Mouse (Mus musculus): Measurements from ENCODE around the gene Cenpu. TPM values are rescaled to one million over a fixed set of nuclear protein-coding genes. Genes with fewer than 3 reads are reported as not detected.
A peak's percentile ranks its signal among the peaks of the same experiment; 100 is the strongest.

Cenpu gene
- total RNA-seq (2022), result 1 to 10 TPM in 2 of 4 experiments, under 1 TPM in 2; 0.78 to 1.6 (median 1.3) TPM

- peak; percentile 99 for DNase-seq
Observed at GRCm38 (mm10) chr8:46551615-46552440, at the start of gene Cenpu. Cenpu (plus strand) TSS chr8:46552028.

- DNase-seq, result no peak
Observed at GRCm38 (mm10) chr8:46502333-46503071, 49.3 kb upstream of the Cenpu start.

GRCm38 (mm10) chr8:46503072-46503695 is 48.6 kb upstream of the Cenpu start:
- no peak for DNase-seq

GRCm38 (mm10) chr8:46504196-46504595 is 47.6 kb upstream of the Cenpu start:
- no peak for DNase-seq

- no peak for DNase-seq
Observed at GRCm38 (mm10) chr8:46508488-46509395, 43.1 kb upstream of the Cenpu start.

- DNase-seq, result no peak
Observed at GRCm38 (mm10) chr8:46509474-46509873, 42.4 kb upstream of the Cenpu start.

- no peak for DNase-seq
Observed at GRCm38 (mm10) chr8:46511336-46511735, 40.5 kb upstream of the Cenpu start.

GRCm38 (mm10) chr8:46512538-46512937 is 39.3 kb upstream of the Cenpu start:
- no peak for DNase-seq

- DNase-seq, result no peak
Observed at GRCm38 (mm10) chr8:46514027-46514426, 37.8 kb upstream of the Cenpu start.

GRCm38 (mm10) chr8:46520667-46521066 is 31.2 kb upstream of the Cenpu start:
- no peak for DNase-seq

- DNase-seq, result no peak
Observed at GRCm38 (mm10) chr8:46526098-46526497, 25.7 kb upstream of the Cenpu start.

GRCm38 (mm10) chr8:46526821-46527220 is 25.0 kb upstream of the Cenpu start:
- DNase-seq, result no peak

- no peak for DNase-seq
Observed at GRCm38 (mm10) chr8:46529508-46529907, 22.3 kb upstream of the Cenpu start.

GRCm38 (mm10) chr8:46530541-46530940 is 21.3 kb upstream of the Cenpu start:
- no peak for DNase-seq

GRCm38 (mm10) chr8:46533926-46534325 is 17.9 kb upstream of the Cenpu start:
- no peak for DNase-seq

GRCm38 (mm10) chr8:46539701-46540100 is 12.1 kb upstream of the Cenpu start:
- DNase-seq, result no peak

- no peak for DNase-seq
Observed at GRCm38 (mm10) chr8:46543191-46543590, 8.6 kb upstream of the Cenpu start.

- DNase-seq, result no peak
Observed at GRCm38 (mm10) chr8:46543662-46544061, 8.2 kb upstream of the Cenpu start.

- no peak for DNase-seq
Observed at GRCm38 (mm10) chr8:46545854-46546253, 6.0 kb upstream of the Cenpu start.

- peak; percentile 37 for DNase-seq
Observed at GRCm38 (mm10) chr8:46546431-46547176, 5.2 kb upstream of the Cenpu start.

GRCm38 (mm10) chr8:46547245-46547644 is 4.6 kb upstream of the Cenpu start:
- no peak for DNase-seq

All from adrenal gland, adult 8-10 months (tissue).